Mouse (Mus musculus): ENCODE results near the gene Nol9.

Nol9 gene

DNA sequence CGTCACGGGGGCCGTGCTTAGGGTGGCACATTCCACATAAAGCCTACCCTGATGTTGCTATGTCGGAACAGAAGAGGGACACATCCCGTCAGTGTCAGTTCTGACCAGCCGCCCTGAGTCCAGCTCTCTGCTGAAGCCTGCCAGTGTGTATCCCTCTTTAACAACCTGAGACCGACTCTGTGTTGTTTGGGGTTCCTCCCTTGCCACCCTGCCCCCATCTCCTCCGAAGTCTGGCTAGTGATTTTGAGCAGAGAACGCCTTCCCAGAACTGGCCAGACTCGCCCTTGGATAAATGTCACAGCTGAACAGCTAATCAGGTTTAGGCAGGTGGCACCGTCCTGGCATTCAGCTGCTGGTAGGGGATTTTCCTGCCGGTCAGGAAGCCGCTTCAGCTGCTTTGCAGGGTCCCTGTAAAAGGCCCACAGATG is 28.4 kb upstream of the Nol9 start:
- DNase-seq (ENCODE audit: low read depth) = peak; percentile 16

DNA sequence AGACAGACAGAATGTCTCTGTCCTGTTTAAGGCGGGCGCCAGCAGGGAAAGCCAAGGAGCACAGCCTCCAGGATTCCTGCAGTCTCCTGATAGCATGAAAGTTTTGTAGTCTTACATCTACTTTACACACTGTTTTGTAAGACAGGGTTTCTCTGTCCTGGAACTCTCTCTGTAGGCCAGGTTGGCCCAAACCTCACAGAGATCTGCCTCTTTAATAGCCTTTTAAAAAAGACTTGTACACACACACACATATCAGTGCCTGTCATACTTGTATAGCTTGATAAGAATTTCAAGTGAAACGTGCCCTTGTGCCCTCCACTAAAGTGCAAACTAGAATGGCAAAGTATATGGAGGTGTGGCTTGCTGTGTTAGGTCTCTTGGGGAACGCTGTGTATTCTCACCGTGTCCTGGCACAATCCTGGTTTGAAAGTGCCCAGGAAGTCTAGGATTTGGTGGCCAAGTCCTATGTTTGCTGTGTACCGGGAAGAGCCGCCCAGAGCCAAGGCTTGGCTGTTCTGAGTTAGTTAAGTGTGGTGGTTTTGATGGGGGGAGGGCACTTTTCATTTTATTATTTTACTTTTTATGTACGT is 27.9 kb upstream of the Nol9 start:
- no peak for DNase-seq (ENCODE audit: low read depth)

DNA sequence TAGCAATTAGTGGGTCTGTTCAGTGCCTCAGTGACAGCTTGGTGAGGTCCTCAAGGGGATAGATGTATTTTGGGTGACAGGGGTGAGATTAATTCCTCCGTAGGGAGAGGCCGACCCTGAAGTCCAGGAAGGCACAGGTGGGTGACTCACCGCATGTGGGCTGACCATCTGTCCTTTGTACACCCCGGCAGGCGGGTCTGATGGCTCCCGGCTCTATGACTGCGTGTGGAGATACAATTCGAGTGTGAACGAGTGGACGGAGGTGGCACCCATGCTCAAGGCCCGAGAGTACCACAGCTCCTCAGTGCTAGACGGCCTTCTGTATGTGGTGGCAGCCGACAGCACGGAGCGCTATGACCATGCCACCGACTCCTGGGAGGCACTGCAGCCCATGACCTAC is 27.0 kb upstream of the Nol9 start:
- no peak for DNase-seq (ENCODE audit: low read depth)

DNA sequence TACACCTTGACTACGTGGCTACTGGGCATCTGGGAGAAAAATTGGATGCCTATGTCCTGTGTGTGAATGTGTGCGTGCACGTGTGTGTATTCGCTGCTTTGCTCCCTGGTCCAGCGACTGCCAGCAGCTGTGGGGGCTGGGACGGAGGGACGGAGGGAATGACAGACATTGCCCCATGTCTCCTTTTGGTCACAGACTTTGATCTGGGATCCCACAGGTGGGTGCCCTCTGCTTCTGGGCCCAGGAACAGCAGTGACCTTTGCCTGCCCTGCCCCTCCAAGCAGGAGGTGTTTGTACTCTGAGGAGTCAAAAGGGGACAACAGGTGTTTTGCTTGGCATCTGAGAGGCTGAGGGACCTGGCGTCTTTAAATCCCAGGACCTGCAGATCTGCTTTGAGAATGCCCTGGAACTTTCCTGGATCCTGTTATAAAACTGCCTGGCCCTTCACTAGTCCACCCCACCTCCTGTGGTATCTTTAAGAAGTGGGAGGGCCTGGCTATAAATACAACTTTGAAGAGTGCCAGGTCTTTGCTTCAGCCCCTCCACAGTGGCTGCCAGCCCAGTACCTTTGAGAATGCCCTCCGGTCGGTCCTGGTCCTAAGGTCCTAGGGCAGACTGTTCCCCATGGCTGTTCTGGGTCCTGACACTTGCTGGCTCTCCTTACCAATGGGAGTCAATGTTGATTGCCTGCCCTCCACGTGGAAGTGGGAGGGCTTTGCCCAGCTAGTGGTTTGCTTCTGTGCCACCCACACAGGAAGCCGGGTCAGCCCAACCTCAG is 25.9 kb upstream of the Nol9 start:
- no peak for DNase-seq (ENCODE audit: low read depth)

DNA sequence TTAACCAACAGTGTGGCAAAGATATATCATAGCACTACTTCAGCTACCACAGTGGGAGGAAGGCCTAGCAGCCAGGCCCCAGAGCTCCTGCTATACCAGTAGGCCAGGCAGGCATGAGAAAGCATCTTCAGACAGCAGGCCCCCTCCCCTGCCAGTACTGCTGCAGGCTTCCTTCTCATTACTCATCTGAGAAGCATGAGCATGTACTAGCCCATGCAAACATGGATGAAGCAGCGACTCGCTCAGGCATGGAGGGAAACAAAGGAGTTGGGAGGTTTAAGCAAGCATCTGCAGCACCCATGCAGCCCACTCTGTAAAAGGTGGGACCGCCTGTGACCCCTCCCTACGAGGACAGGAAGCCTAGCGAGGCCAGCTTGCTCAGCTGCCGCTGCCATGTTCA is 20.0 kb upstream of the Nol9 start:
- no peak for DNase-seq (ENCODE audit: low read depth)

DNA sequence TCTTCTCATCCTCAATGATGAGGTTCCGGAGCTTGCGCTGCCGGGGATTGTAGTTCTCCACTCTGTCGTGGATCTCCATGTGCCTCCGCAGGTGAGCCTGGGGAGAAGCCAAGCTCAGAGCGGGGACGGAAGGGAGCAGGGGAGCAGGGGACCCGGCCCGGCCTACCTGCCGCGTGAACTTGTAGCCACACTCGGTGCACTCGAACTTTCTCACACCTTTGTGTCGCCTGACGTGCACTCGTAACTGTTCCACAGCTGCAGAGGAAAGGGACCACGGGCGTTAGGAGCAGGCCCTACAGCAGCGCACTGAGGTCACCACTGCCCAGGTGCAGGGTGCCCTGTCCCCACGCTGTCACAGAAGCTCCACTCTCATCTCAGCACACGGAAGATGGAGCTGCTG is 19.1 kb upstream of the Nol9 start:
- DNase-seq (ENCODE audit: low read depth) = no peak

DNA sequence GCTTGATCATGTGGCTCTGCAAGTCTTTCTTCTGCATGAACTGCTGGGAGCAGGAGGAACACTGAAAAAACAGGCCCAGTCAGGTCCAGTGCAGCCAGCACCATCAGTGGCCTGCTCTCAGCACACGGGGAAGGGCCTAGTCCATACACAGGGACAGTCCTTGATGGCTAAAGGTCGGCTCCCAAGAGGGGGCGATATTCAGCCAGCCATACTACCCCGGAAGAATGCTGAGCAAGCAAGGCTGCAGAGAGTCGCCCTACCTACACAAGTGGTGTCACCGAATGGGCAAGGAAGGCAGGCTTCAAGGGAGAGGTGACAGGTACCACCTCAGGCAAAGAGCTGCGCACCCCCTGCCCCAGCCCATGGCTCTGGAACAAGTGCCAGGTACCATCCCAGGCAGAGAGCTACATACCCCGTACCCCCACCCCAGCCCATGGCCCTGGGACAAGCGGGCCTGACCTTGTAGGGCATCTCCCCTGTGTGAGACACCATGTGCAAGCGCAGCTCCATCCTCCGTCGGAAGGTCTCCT is 17.5 kb upstream of the Nol9 start:
- no peak for DNase-seq (ENCODE audit: low read depth)

DNA sequence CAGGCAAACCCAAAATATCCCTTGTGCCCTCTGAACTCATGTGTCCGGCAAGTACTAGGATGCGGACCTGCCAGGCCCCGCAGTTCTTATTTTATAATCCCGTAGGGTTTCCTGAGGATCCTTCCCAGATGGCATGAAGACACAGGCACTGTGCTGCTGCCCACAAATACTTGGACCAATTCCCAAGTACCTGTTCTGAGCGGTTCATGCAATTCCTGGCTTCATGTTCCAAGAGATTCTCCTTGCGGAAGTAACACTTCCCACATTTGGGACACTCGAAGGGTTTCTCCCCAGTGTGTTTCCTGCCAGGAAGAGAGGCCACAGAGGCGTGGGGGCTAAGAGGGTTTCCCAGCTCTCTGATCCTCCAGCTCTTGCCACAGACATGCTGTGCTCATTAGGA is 16.6 kb upstream of the Nol9 start:
- no peak for DNase-seq (ENCODE audit: low read depth)

DNA sequence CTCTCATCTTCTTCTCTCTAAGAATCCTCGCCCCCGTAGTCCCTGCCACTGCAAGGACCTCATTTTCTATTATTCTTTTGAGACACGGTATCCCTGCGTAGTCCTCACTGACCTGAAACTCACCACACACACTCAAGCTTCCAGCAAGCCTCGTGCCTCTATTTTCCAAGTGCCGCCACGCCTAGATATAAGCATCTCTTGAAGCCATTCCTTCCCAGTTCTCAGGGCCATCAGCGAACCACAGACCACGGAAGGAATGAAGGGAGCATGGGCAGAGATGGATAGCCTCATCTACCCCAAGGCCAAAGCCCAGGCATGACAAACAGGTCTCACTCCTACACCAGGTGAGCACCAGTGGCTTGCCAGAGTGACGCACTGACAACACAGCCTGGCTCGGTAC is 14.6 kb upstream of the Nol9 start:
- DNase-seq (ENCODE audit: low read depth) = no peak

DNA sequence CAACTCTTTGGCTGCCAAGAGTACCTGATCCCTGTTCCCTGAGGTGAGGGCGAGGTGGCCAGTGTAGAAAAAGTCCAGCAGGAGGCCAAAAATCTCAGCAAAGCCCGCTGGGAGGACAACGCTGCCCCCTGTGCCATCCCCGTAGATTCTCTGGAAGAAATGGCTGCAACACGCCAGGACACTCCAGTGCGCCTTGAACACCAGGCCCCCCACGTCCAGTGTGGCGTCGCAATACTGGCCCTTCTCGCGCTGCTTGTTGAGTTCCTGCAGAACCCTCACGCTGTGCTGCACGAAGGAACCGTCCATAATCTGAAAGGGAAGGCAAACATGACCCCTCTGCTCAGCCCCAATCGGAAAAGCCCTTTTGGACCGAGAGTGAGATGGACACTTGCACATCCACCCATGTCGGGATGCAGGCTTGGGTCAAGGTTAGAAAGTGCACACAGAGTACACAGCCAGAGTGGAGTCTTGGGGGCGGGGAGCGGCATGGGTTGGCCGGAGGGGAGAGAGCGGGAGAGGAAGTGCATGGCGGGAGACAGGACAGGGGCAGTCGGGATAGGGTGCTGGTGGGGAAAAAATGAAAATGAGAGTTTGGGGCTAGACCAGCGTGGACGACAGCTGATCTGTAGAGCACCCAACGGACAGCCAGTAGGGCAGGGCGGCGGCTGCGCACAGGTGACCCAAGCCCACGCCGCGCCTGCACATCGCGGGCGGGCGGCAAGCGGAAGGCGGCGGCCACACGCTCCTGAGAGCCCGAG is 12.2 kb upstream of the Nol9 start:
- no peak for DNase-seq (ENCODE audit: low read depth)

DNA sequence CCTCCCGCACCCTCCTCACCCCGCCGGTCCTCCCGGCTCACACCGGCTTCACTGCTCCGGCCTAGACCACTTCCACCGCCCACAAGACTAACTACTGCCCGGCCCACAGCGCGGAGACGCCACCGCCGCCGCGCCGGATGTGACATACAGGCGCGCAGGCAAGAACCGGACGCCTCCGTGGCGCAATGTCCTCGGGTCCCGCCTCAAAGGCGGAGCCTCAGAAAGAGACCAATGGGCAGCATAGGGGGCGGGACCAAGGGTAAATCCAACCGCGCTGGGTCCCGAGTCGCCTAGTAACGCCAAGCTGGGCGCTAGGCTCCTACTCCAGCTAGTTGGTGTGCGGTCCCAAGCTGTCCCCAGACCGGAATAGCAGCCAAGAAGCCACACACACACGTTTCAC is 11.6 kb upstream of the Nol9 start, which contains the start of gene Zbtb48:
Zbtb48 (minus strand) TSS at position 148 of the 400 bp plus-strand sequence.
- peak; percentile 99 for DNase-seq (ENCODE audit: low read depth)

DNA sequence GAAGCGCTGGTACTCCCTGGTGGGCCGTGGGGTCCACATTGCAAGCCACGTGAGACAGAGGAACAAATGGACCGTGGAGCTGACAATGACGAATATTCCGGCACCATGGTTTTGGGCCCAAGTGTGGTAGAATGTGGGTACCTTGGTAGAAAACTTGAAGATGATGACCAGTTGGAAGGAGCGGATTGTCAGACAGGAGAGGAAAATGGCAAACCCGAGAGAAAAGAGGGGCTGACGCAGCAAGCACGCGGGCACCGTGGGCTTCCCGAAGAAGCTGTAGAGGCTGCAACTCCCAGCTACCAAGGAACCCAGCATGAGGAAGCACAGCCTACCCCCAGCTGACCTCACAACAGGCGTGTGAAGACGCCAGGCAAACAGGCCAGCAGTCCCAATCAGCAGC is 10.7 kb upstream of the Nol9 start:
- DNase-seq (ENCODE audit: low read depth) = no peak

DNA sequence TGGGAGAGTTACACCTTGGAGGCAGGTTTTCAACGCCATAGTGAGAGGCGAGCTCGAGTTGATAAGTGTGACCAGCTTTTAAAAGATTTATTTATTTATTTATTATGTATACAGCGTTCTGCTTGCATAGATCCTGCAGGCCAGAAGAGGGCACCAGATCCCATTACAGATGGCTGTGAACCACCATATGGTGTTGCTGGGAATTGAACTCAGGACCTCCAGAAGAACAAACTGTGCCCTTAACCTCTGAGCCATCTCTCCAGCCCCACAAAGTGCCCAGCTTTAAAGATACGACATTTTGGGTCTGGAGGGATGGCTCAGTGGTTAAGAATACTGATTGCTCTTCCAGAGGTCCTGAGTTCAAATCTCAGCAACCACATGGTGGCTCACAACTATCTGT is 10.0 kb upstream of the Nol9 start:
- peak; percentile 55 for DNase-seq (ENCODE audit: low read depth)

DNA sequence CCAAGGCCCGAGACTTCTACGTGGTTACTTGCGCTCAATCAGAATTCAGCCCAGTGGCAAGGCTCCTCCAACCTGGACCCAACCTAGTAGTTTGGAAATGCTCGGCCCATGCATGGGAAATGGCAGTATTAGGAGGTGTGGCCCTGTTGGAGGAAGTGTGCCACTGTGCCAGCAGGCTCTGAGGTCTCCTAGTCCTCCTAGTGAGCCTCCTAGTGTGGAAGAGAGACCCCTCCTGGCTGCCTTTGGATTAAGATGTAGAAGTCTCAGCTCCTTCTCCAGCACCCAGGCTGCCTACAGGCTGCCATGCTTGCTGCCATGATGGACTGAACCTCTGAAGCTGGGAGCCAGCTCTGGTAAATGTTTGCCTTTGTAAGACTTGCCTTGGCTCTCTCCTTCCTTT is 9.1 kb upstream of the Nol9 start:
- no peak for DNase-seq (ENCODE audit: low read depth)

DNA sequence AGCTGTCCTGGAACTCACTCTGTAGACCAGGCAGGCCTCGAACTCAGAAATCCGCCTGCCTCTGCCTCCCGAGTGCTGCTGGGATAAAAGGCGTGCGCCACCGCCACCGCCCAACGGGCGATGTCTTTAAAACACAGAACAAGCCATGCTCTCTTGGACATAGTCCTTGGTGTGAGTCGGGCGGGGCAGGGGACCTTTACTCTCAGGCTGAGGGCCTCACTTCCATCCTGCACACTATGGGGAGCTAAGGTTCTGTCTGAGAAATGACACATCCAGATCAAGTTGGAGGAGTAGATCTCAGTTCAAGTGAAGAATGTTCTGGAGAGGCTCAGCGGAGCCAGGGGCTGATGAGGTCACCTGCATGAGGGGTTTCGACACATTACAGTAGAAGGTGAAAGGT is 6.2 kb upstream of the Nol9 start:
- no peak for DNase-seq (ENCODE audit: low read depth)

DNA sequence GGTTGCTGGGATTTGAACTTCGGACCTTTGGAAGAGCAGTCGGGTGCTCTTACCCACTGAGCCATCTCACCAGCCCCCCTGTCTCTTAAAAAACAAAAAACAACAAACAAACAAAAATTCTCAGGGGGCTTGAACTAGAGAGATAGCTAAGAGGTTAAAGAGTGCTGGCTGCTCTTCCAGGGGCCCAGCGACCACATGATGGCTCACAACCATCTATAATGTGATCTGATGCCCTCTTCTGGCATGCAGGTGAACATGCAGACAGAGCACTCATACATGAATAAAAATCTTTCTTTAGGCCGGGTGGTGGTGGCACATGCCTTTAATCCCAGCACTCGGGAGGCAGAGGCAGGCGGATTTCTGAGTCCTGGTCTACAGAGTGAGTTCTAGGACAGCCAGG is 2.7 kb upstream of the Nol9 start:
- DNase-seq (ENCODE audit: low read depth) = peak; percentile 40

DNA sequence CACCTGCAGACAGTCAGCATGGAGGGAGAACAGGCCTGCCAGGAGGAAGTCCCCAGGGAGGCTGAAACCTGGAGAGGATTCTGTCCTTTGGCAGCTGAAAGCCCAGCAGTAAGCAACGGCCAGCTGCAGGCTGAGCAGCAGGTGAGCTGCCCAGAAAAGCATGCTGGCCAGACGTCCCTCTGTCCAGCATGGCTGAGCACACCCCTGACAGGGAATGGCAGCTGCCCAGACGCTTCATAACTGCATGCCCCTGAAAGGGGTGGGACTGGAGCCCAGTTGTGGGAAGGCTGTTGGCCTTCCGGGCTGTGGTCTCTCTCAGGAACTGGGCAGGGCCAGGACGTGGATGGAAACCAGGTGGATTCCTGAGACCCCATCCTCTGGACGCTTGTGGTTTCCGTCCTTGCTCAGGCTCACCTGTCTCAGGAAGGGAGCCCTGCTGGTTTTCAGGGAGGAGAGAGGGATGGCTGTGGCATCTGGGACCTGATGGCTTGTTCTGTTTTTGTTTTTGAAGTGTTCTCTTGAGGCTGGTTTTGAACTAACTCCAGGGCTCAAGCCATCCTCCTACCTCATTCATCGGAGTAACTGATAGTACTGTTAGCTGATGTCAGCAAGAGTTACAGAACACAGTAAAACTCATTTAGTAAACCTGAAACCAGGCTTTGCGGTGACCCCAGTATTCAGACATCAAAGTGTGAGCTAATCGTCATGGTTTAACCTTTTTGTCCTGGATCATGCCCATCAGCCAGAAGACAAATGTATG is 716 bp upstream of the Nol9 start, which contains the start of gene Tas1r1:
Tas1r1 (minus strand) TSS at position 344 of the 760 bp plus-strand sequence.
- peak; percentile 75 for DNase-seq (ENCODE audit: low read depth)

DNA sequence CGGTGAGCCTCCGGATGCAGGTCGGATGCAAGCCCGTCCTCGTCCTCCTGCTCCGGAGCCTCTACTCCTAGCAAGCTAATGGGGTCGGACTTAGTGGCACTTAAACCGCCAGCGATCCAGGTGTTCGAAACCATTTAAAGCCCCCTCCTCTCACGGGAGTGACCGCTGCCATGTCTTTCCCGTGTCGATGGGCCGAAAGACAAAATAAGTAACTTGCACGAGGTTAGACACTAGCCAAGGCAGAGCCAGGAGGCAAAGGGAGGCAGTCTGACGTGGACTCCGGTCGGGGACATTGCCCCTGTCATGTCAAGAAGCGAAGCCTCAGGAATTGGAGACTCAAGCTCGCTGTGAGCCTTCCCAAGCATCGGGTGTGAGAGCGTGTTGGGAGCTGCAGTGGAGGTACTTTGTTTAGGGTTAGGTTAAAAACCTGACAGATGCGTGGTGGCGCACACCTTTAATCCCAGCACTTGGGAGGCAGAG is 750 bp downstream of the Nol9 start:
- DNase-seq (ENCODE audit: low read depth) = no peak

DNA sequence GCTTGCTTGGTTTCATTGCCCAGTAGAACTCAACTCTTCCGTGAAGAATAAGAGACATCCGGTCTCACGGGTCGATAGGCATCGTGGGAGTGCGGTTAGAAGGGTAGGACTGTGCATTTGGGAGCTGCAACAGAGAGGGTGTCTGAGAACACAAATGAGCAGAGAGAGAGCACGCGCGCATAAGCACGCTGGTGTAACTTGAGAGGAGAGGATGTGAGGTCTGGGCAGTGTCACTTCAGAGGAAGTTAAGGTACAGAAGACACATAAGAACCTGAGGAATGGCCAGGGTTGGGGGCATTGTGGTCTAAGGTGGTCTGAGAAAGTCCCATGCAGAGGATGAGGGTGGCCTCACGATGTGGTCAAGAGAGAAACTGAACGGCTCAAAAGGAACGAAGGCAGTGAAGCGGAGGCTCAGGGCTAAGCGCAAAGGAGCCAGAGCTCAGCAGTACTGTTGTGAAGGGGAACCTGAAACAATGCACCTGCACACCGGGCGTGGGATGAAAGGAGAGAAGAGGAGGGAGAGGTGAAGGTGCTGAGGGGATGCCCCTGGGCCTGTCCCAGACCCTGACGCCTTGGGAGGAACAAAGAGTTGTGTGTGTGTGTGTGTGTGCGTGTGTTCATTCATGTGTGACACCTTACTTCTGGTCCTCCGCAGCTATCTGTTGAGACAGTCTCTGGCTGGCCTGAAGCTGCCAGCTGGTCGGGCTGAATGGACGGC is 3.0 kb downstream of the Nol9 start:
- DNase-seq (ENCODE audit: low read depth) = no peak

DNA sequence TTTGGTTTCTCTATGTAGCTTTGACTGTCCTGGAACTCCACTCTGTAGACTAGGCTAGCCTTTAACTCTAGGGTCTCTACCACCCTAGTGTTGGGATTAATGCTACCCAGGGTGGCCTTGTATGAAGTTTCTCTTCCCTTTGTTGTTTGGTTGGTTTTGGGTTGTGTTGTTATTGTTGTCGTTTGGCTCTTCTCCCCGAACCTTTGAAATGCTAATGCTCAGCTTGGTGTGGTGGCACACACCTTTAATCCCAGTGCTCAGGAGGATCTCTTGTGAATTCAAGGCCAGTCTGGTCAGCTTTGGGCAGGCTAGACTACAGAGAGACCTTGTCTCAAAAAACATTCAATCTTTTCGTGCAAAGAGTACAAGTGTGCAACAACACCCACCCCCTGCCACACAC is 4.0 kb downstream of the Nol9 start:
- no peak for DNase-seq (ENCODE audit: low read depth)

DNA sequence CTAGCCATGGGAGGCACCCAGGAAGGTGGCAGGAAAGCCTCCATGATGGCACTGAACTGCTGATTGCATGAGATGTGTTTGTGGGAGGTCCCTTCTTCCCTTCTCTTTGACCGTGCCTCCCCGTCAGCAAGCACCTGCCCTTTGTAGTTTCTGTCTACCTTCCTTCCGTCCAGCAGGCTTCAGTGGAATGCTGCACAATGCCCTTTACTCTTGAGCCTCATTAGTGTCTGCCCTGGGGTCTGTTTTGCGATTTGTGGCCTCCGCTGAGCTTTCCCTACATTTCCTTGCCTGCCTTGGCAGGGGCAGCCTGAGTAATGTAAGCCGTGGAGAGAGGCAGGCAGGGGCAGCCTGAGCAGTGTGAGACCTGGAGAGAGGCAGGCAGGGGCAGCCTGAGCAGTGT is 5.5 kb downstream of the Nol9 start:
- DNase-seq (ENCODE audit: low read depth) = no peak

Measured in induced T-regulatory cell, adult 2 months (primary cell).